Mouse (Mus musculus): ENCODE data around the gene Adam19.
"Not testable (repeated sequence)": the region's sequence is repeated elsewhere in the genome, so short reads cannot be mapped to it uniquely, and the experiment has no call there.

Gene Adam19

DNA sequence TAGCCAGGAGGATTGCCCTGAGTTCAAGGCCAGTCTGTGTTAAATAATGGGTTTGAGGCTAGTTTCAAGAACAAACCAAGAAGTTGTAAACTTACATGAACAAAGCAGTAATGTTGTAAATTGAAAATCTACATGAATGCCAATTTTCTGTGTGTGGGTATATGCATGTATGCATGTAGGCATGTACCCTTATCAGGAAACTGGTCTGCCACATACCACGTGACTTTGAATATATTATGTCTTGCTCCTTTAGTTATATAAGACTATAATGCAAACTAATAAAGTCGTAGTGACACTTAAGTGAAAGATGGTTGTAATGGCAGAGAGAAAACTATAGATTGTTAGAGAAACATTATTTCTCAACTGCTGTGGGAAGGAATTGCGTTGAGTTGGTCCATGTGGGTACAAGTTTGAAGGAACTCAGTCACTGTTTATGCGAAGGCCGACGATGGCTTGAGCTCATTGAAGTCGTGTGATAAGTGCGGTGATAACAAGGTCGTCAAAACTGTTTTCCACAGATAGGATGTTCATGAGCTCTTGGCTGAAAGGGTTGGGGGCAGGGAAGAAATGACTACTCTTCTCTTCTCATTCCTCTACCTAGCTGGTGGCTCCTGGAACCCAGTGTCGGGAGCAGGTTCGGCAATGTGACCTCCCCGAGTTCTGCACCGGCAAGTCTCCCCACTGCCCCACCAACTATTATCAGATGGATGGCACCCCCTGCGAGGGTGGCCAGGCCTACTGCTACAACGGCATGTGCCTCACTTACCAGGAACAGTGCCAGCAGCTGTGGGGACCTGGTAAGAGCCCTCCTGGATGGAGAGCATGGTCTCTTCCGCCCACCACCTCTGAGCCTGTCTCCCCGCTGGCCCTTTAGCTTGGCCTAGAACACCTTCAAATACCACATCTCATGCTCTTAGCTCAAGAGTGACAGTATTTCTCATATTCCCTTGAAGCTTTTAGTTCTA is 75.5 kb downstream of the Adam19 start:
- DNase-seq (ENCODE audit: low spot score): no peak

DNA sequence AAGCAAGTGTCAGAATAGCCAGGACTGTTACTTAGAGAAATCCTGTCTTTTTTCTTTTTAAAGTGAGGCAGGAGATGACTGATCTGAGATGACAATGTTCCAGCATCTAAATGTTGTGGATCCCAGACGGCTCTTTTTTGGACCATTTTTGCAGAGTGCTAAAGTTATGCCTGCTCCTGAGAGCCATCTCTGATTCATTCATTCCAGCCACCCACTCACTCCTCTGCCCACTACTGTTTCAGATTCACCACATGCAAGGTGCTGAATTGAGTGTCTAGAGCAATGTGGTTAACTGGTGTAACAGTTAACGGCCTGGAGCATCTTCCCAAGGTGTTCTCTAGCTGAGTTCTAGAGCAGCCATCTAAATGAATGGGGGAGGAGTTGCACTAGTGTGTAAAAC is 79.1 kb downstream of the Adam19 start:
- no peak for DNase-seq (ENCODE audit: low spot score)

- no peak for DNase-seq (ENCODE audit: low spot score)
Observed at GRCm38 (mm10) chr11:46143342-46143741, 87.5 kb downstream of the Adam19 start.

- DNase-seq (ENCODE audit: low spot score): no peak
Observed at GRCm38 (mm10) chr11:46145163-46145875, 89.5 kb downstream of the Adam19 start.

DNA sequence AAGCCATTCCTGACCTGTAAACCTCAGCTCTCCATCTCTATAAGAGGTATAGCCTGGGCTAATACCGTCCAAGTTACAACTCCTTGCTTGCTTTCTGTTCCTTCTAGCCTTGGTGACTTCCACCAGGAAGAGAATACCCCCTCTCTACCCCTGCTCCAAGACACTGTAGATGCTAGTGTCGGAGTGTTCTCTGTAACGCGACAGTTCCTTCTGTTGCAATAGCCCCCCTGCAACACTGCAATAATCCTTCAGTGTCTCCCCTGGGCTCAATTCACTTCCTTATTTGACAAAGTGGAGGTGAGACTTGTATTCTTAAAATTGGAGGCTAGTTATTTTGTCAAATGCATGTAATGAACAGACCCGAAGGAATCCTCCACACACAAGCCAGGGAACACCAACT is 90.8 kb downstream of the Adam19 start:
- no peak for DNase-seq (ENCODE audit: low spot score)

DNA sequence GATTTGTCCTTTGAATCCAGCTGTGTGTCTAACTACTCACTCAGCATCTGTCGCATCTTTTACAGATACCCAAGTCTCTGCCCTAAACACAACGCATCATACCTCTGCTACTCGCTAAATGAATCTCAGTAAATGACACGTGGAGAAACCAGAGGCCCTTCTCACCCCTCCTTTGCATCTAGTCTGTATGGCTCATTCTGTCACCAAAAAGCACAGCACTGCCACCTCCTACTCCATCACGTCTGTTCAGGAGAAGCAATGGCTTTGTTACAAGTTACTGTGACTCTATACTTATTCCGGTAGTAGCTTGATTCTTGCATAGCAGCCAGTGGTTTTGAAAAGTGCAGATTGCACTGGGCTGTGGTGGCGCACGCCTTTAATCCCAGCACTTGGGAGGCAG is 101.2 kb downstream of the Adam19 start:
- DNase-seq (ENCODE audit: low spot score): no peak

- no peak for DNase-seq (ENCODE audit: low spot score)
Observed at GRCm38 (mm10) chr11:46157462-46157861, 101.7 kb downstream of the Adam19 start.

GRCm38 (mm10) chr11:46165866-46166585 is 110.2 kb downstream of the Adam19 start, which contains the start of gene Nipal4:
TSS of gene Nipal4 (minus strand) at chr11:46166508.
- no peak for DNase-seq (ENCODE audit: low spot score)

- no peak for DNase-seq (ENCODE audit: low spot score)
Observed at GRCm38 (mm10) chr11:46168506-46168905, 112.7 kb downstream of the Adam19 start.

- no peak for DNase-seq (ENCODE audit: low spot score)
Observed at GRCm38 (mm10) chr11:46169908-46170307, 114.1 kb downstream of the Adam19 start.

DNA sequence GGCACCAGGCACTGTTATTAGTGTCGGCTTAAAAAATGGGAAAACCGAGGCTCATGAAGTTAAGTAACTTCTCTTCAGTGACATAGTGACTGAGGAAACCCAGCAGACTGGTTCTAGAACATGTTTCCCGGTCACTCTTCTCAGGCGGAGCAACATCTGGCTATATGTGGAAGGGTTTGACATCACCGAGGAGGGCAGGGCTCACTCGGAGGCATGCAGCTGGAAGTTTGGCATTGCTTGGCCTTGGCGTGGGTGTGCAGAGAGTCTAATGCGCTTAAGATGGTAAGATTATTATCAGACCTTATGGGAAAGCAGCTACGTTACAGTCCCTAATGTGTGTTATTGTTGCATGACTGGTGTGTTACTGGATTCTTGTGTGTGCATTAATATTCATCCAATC is 116.3 kb downstream of the Adam19 start:
- no peak for DNase-seq (ENCODE audit: low spot score)

DNA sequence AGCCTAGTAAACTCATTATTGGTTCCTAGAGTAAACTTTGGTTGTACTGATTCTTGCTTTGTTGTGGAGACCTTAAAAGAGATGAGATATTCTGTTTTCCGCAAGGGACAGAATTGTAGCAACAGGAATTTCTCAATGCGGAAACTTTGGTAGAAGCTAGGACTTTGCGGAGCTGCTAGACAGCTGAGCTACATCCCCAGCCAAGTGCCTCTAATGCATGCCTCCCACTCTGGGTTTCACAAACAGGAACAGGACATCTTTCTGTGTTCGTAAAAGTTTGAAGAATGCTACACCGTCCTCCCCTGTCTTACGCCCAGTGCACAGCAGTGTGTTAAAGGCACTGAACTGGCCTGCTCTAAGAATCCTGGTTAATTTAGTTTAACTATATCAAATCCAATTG is 120.4 kb downstream of the Adam19 start:
- DNase-seq (ENCODE audit: low spot score): no peak

GRCm38 (mm10) chr11:46177246-46178043 is 121.7 kb downstream of the Adam19 start:
- DNase-seq (ENCODE audit: low spot score): no peak

GRCm38 (mm10) chr11:46182031-46182430 is 126.2 kb downstream of the Adam19 start:
- DNase-seq (ENCODE audit: low spot score): not testable (repeated sequence)

GRCm38 (mm10) chr11:46184946-46185345 is 129.2 kb downstream of the Adam19 start:
- no peak for DNase-seq (ENCODE audit: low spot score)

GRCm38 (mm10) chr11:46185486-46185885 is 129.7 kb downstream of the Adam19 start:
- DNase-seq (ENCODE audit: low spot score): no peak

- DNase-seq (ENCODE audit: low spot score): no peak
Observed at GRCm38 (mm10) chr11:46188283-46188682, 132.5 kb downstream of the Adam19 start.

GRCm38 (mm10) chr11:46194175-46194574 is 138.4 kb downstream of the Adam19 start:
- no peak for DNase-seq (ENCODE audit: low spot score)
